Mouse (Mus musculus) heart, embryonic 13.5 days (tissue): ENCODE data around the gene Meis1. TPM values are rescaled to one million over a fixed set of nuclear protein-coding genes. Genes with fewer than 3 reads are reported as not detected.

Experiments
- ATAC-seq: fragments of 200-750 bp; cut with Nextera tagmentation; 2 replicates; pipeline ENCODE4 v1.8.0; 2017; ENCODE audit warnings: moderate TSS enrichment; ENCODE audit not compliant: insufficient number of reproducible peaks, low FRiP score, low TSS enrichment; ENCODE audit errors: extremely low read depth
- H3K27ac ChIP-seq: fragments of 300-500 bp; sonication (generic); replicated peaks from 2 replicates; pipeline ENCODE4 v1.5.1; 2015; ENCODE audit warnings: moderate library complexity, mild to moderate bottlenecking, inconsistent platforms
- H3K27me3 ChIP-seq: fragments of 300-500 bp; sonication (generic); replicated peaks from 2 replicates; pipeline ENCODE4 v1.6.1; 2015; ENCODE audit warnings: mild to moderate bottlenecking, inconsistent platforms
- H3K36me3 ChIP-seq: fragments of 300-500 bp; sonication (generic); 2 replicates; pipeline ENCODE4 v1.6.1; 2015; ENCODE audit warnings: mild to moderate bottlenecking, inconsistent platforms
- H3K4me1 ChIP-seq: fragments of 300-500 bp; sonication (generic); 2 replicates; pipeline ENCODE4 v1.6.1; 2015; ENCODE audit warnings: inconsistent platforms
- H3K4me2 ChIP-seq: fragments of 300-500 bp; sonication (generic); 2 replicates; pipeline ENCODE4 v1.6.1; 2015; ENCODE audit warnings: inconsistent platforms, mild to moderate bottlenecking, moderate library complexity
- H3K4me3 ChIP-seq: fragments of 300-500 bp; sonication (generic); 2 replicates; pipeline ENCODE4 v1.5.1; 2015; ENCODE audit warnings: moderate library complexity, mild to moderate bottlenecking, inconsistent platforms
- H3K9ac ChIP-seq: fragments of 300-500 bp; sonication (generic); 2 replicates; pipeline ENCODE4 v1.6.1; 2015; ENCODE audit warnings: inconsistent platforms, mild to moderate bottlenecking, moderate library complexity
- H3K9me3 ChIP-seq: fragments of 300-500 bp; sonication (generic); 2 replicates; pipeline ENCODE4 v1.6.1; 2016; ENCODE audit warnings: inconsistent platforms
- WGBS: fragments of 180-500 bp; shearing (Covaris S2); methylation state at CpG from one replicate; pipeline ENCODE4 v1.1.7; 2015; ENCODE audit warnings: mixed read lengths; 5-methylcytosine and 5-hydroxymethylcytosine counted together
- polyA plus RNA-seq: library from polyadenylated mRNA; unstranded; fragments of >200 nt; fragmentation: Nextera tagmentation; extraction: Ambion mirVana; gene quantifications from 2 replicates; pipeline ENCODE4 v1.2.1, GENCODE M21; 2015

The Meis1 gene
- polyA plus RNA-seq, 1 experiment from 2014 or later = 65.4 TPM

GRCm38 (mm10) chr11:18846472-18846871, 172.3 kb downstream of the Meis1 start:
- H3K36me3 ChIP-seq = no peaks in the 10 kb centered on the region
- H3K27ac ChIP-seq = no peak overlapping the region
- no peak overlapping the region for H3K4me3 ChIP-seq
- no peaks in the 10 kb centered on the region for H3K4me1 ChIP-seq
- 83% methylated on average over 4 of the region's 4 CpGs for WGBS
- no peak for ATAC-seq
- no peak overlapping the region for H3K9ac ChIP-seq
- no peaks in the 10 kb centered on the region for H3K27me3 ChIP-seq
- no peaks in the 10 kb centered on the region for H3K9me3 ChIP-seq
- H3K4me2 ChIP-seq = no peak overlapping the region

GRCm38 (mm10) chr11:18845900-18846299, 172.9 kb downstream of the Meis1 start:
- Histone ChIP-seq H3K27ac (no peak overlapping the region), H3K4me1 (no peaks in the 10 kb centered on the region), H3K9me3 (no peaks in the 10 kb centered on the region), H3K36me3 (no peaks in the 10 kb centered on the region), H3K27me3 (no peaks in the 10 kb centered on the region), H3K4me3 (no peak overlapping the region), H3K9ac (no peak overlapping the region), H3K4me2 (no peak overlapping the region)
- no peak for ATAC-seq
- WGBS = 73% methylated on average over 3 of the region's 3 CpGs

DNA sequence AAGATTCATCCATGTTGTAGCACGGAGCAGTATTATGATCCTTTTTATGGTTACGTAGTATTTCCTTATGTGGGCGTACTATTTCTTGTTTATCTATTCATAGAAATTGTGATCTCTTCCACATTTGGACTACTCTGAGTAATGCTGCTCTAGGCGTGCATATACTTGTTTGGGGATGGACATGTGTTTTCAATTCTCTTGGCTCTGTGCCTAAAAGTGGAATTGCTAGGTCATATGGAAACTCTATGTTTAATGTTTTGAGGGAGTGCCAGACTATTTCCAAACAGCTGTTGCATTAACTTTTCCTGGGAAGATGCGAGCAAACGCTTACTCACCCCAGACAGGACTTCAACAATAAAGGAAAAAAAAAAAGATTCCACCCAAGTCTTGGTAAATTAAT, 173.3 kb downstream of the Meis1 start:
- Histone ChIP-seq H3K9ac (no peak overlapping the region), H3K36me3 (no peaks in the 10 kb centered on the region), H3K27me3 (no peaks in the 10 kb centered on the region), H3K9me3 (no peaks in the 10 kb centered on the region), H3K27ac (no peak overlapping the region), H3K4me2 (no peak overlapping the region), H3K4me3 (no peak overlapping the region), H3K4me1 (no peaks in the 10 kb centered on the region)
- 79% methylated on average over 6 of the region's 6 CpGs for WGBS
- ATAC-seq = no peak

GRCm38 (mm10) chr11:18830087-18830486, 188.7 kb downstream of the Meis1 start:
- H3K9ac ChIP-seq = no peak overlapping the region
- no peak overlapping the region for H3K4me2 ChIP-seq
- H3K4me3 ChIP-seq = no peak overlapping the region
- no peak overlapping the region for H3K27ac ChIP-seq
- H3K27me3 ChIP-seq = no peaks in the 10 kb centered on the region
- ATAC-seq = no peak
- no peaks in the 10 kb centered on the region for H3K36me3 ChIP-seq
- no peaks in the 10 kb centered on the region for H3K9me3 ChIP-seq
- no peaks in the 10 kb centered on the region for H3K4me1 ChIP-seq
